Mouse (Mus musculus): ENCODE results near the gene Nlrp6.
"Not testable (repeated sequence)": the region's sequence is repeated elsewhere in the genome, so short reads cannot be mapped to it uniquely, and the experiment has no call there.

Gene Nlrp6

DNA sequence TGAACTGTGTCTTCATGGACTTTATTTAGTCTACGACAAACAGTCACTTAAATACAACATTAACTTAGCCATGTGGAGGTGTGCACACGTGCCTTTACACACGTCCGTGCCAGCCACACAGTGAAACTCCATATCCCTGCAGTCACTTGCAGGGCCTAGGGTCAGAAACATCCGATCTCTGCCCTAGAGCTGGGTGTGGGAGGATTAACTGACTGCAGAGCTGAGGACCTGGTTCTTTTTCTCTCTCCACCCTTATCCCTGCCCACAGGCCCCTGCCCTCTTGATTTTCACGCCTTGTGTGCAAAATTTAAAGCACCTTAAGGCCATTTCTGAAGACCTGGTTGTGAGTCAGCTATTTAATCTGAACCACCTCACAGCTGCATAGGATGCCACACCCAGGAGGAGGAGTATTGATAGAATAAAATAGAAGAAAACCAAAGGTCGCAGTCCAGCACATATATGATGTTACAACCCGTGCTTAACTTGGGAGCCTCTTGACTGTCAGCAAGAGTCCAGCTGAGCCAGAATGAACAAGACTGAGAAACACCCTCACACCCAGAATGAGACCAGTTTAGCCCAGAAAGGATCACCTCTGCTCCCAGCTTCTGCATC lies at the start of gene Nlrp6:
TSS of gene Nlrp6 (plus strand) at position 485 of the 612 bp plus-strand sequence.
- no peak for DNase-seq (ENCODE audit: low read depth, low spot score)

DNA sequence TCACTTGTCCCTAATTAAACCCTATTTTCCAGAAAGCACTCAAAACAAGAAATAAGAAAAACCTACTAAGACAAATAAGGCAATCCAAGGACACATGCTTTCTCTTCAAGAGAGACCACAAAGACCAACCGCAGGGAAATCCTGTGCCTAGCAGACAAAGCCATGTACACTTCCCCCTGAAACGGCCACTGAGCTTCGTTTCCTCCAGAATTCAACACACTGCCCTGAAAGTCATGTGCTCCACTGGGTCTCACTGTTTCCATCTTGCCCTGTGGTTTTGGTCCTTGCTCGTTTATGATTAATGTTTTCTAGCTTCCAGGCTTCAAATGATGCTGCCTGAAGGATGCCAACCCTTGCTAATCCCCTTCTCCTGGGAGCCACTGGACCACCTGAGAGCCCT lies 46.5 kb upstream of the Nlrp6 start:
- DNase-seq (ENCODE audit: low read depth, low spot score) = no peak

DNA sequence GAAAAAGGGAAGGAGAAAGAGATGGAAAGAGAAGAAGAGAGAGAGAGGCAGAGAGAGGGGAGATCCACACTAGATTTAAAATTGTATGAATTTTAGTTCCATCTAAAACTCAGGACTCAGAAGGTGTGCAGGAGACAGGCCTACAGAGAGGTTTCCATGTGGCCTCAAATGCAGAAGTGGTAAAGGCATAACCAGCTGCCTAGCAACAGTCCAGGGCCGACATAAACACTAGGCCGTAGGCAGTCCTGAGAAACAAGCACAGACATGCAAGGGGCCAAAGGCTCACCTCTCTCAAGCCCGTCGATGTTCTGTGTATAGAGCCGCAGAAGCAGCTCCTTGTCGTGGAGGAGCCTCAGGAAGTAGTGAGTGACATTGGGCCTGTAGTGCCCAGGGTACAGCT lies 43.3 kb upstream of the Nlrp6 start:
- DNase-seq (ENCODE audit: low read depth, low spot score) = no peak

DNA sequence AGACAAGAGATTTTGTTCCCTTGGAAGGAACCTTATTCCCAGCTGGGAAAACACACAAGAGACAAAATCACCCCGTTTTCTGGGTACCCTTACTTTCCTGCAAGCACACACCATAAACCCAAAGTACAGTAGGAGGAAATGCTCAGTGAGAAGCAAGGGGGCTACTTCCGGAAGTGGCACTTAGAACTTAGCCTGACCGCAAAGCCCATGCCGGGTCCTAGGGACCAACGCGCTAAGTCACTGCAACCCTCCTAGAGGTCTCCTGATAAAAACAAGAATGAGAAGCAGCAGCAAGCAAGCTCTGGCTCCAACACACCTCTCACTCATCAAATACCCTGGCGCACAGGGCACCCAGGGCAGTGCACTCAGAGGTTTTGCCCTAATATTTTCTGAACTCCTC lies 41.3 kb upstream of the Nlrp6 start:
- no peak for DNase-seq (ENCODE audit: low read depth, low spot score)

DNA sequence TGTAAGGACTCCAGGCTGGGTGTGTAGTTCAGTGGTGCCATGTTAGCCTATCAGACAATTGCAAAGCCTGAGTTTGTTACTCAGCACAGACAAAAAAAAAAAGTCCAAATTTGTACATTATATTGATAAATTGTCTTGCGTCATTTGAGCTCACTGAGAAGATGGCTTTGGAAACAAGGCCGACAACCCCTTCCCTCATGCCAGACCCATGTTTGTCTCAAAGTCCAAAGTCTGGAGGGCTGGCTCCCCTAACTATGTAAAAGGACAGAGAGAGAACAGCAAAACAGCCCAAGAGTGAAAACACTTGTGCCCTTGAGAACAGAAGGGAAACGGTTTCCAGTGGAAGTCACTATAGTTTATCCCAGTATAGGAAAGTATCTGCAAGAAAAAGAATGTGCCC lies 40.3 kb upstream of the Nlrp6 start:
- no peak for DNase-seq (ENCODE audit: low read depth, low spot score)

DNA sequence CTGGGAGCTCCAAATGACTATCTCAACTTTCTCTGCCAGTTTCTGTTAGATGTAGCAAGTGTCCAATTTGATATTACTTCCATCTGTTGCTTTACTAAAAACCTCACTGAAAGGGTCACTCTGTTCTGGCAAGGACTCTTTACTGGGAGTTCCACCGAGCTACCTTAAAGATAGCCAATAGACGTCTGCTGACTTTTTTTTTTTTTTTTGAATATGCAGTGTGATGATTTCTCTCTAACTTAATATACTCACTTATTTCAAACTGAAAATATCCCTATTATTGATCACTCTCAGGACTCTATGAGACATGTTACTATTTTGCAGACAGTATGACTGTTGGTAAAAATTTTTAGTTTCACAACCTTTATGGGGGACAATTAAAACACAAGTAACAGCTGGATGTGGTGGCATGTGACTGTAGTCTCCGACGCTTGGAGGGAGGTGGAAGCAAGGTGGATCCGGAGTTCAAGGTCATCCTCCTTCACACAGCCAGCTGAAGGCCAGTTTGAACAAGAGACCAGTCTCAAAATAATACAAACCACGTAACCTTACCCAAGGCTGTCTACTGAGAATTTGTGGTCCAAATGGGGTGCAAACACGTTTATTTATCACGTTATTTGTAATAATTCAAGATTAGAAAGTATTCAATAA lies 39.7 kb upstream of the Nlrp6 start:
- no peak for DNase-seq (ENCODE audit: low read depth, low spot score)

DNA sequence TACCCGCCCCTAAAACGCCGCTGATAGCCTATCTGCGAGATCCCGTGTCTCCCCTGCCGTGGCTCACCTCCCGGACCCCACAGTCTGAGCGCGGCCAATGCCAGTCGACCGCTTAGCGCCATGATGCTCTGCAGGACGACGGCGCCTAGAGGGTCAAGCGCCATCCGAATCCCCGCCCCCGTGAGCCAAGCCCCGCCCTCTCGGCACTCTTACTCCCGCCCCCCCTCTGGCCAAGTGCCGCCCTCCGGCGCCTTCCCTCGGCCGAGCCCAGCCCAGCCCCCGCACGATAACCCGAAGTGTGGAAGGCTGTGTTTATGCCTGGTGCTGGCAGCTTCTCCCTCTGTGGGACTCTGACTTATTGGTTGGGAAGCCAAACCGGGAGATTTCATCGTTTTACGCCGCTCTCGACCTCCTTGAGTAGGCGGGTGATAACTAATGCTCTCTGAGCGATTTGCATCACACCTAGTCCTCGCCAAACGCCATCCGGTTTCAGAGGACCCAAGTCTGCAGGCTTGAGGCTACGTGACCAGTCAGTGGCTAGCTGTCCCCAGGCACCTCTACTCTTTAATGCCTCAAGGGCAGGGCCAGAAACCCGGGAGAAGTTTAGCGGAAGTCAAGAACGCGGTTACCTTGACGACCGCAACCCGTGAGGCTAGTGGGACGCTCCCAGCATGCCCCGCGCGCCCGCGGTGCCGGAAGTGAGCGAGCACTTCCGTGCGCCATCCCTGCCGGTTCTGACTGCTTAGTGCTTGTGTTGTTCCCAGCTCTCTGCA lies 38.8 kb upstream of the Nlrp6 start, which contains the start of the genes Psmd13 and Sirt3:
TSS of gene Psmd13 (plus strand) at position 273 of the 773 bp plus-strand sequence.
TSS of gene Sirt3 (minus strand) at position 614 of the 773 bp plus-strand sequence.
- DNase-seq (ENCODE audit: low read depth, low spot score) = peak; percentile 94

DNA sequence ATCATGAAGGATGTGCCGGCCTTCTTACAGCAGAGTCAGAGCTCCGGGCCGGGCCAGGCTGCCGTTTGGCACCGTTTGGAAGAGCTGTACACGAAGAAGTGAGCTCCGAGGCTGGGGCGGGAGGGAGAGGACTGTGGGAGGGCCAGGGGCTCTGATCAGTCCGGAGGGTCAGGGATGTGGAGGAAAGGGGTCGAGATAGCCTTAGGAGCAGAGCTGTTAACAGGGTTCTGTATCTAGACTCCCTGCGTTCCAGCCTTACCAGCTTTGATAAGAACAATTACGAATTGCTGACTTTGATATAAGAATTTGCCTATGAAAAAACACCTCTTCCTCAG lies 38.3 kb upstream of the Nlrp6 start:
- no peak for DNase-seq (ENCODE audit: low read depth, low spot score)

DNA sequence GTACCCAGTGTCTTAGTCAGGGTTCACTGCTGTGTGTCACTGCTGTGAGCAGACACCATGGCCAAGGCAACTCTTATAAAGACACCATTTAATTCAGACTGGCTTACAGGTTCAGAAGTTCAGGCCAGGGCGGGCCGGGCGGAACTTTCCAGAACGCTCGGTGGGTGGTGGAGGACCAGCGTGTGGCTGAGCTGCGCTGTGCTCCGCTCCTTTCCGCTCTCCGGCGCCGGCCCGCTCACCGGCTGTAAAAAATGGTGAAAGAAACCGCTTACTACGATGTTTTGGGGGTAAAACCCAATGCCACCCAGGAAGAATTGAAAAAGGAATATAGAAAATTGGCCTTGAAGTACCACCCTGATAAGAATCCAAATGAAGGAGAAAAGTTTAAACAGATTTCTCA lies 30.1 kb upstream of the Nlrp6 start:
- not testable (repeated sequence) for DNase-seq (ENCODE audit: low read depth, low spot score)

DNA sequence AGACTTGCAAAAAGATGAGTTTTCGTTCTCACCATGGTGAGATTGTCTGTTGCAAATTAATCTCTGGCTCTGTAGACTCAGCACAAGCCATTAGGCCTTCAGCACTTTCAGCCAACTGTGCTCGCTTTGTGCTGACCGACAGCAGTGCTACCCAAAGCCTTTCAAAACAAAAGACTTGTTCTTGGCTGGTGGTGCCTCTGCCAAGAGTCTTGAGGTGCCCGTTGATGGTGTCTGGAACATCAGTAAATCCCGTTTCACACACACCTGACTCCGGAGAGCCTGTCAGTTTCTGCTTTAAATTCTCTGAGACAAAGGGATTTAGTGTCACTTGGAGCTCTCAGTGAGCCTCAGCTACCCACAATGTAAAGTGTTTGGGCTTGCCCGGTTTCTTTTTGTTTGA lies 26.7 kb upstream of the Nlrp6 start:
- no peak for DNase-seq (ENCODE audit: low read depth, low spot score)

DNA sequence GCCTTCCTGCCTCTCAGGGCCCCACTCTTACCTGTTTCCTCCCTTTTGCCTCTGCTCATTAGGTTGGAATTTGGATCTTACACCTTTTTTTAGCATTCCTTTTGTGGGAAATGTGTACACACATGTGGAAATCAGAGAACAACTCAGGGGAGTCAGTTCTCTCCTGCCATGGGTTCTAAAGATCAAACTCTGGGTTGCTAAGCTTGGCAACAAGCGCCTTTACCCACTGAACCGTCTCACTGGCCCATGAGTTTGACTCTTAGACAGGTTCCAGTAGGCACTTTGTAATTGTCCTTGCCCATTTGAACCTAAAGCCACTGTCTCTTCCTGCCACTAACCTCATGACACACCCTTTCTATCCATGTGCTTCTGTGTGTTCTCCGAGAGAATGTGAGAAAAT lies 26.1 kb upstream of the Nlrp6 start:
- no peak for DNase-seq (ENCODE audit: low read depth, low spot score)

DNA sequence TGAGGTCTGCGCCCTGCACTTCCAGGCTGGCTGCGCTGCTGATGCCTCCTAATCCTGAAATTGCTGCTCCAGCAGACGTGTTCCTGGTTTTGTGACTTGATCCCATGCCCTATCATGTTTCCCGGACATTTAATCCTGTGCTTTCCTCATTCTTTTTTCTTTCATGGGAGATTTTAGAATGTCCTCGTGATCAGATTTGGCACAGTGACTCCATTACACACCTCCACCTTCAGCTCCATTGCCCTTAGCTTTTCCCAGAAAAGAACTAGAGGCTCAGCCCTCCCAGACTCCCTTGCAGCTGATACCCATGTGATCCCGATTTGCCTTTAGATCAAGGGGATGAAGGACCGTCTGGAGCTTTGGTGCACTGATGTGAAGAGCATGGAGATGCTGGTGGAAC lies 22.8 kb upstream of the Nlrp6 start:
- DNase-seq (ENCODE audit: low read depth, low spot score) = no peak

DNA sequence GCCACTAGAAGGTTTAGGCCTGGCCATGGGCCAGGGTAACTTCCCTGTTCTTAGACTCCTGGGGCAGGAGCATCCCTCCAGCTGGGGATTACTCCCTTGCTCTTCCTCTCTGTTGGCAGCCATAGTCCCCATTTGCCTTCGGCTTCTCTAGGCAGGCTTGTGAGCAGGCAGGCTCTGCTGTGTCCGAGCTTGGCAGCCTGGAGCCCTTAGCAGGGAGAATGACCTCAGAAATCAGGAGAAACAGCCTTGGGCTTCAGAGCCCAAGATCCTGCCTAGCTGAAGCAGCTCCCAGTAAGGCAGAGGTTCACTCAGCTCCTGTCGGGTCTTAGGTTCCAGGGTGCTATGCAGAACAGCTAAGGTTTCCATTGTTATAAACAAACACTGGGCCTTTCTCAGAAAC lies 21.6 kb upstream of the Nlrp6 start:
- no peak for DNase-seq (ENCODE audit: low read depth, low spot score)

DNA sequence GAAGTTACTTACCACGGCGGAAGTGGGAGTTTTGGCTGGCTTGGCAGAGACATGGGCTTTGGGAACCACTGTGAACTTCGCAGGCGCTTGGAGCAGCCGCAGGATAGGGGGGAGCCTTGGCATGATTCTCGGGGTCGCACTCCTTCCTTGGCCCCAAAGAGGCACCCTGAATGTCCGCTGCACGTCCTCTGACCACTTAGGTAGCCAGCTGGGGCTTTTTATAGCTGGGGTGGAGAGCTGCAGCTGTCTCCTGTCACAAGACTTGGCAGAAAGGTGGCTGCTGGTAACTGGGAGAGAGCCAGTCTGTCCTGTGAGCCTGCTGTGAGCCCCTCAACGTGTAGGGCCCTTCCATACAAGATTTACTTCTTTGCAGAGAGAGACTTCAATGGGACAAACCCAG lies 20.5 kb upstream of the Nlrp6 start, which contains the start of gene Cox8b:
TSS of gene Cox8b (minus strand) at position 227 of the 400 bp plus-strand sequence.
- no peak for DNase-seq (ENCODE audit: low read depth, low spot score)

DNA sequence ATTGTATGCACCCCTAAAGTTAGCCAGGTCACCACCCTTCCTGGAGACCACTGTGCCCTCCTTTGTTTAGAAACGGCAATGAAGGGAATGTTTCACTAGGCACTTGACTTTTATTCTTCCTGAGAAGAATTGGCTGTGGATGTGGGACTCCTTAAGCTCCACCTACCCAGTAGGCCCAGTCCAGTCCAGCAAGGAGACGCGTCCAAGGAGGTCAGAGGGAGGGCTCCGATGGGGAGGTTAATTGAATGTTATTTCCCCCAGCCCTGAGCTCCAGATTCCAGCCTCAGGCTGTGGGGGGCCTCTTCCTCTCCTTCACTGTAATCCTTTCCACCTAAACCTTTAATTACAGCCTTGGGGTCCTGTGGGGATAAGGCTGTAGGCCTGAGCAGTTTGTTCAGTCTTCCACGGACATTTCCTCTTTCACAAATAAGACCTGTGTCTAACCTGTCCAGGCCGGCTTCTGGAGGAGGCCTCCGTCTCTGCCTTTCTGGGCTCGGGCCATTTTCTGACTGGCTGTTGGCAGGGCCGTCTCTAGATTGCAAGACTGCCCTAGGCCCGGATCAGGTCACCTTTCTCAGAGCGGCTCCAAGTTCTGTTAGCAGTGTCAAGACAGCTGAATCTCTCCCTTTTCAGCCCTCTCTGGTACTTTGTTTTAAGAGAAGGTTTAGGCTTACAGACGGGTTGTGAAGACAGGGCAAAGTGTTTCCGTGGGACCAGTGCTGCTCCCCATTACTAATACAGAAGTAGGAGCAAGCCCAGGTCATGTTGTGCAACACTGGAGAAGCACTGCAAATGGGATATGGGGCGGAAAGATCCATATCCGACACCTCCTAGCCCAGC lies 18.4 kb upstream of the Nlrp6 start:
- no peak for DNase-seq (ENCODE audit: low read depth, low spot score)

DNA sequence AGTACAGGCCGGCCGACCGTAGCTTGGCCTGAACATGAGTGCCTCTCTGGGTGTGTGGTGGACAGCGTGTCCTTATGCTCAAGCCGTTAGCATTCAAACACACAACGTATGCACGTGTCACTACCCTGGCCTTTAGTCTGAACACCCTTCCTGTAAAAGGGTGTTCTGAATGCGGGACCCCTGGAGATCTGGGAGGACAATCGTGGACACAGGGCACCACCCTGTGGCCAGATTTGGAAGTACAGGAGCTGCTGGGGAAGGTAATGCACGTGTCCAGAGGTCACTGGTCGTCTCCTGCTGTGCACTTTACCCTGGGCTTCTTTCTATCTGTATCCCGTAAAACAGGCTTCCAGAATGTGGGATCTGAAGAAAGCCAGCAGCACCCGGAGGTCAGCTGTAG lies 17.5 kb upstream of the Nlrp6 start:
- DNase-seq (ENCODE audit: low read depth, low spot score) = peak; percentile 81

DNA sequence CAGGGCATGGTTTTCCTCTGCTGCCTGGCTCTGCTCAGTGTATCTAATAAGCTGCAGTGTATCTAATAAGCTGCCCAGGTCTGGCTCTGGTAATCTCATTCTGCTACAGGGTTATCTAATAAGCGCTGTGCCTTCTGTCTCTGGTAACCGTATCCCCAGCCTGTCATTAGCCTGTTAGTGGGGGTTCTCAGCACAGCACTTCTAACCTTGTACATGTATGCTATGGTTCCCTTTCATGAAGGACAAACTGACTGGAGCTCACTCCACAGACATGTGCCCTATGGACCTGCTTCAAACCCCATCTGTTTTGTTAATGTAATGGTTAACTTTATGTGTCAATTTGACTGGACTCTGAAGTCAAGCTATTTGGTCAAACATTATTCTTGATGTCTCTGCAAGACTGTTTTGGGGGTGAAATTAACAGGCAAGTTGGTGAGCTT lies 15.0 kb upstream of the Nlrp6 start:
- no peak for DNase-seq (ENCODE audit: low read depth, low spot score)

DNA sequence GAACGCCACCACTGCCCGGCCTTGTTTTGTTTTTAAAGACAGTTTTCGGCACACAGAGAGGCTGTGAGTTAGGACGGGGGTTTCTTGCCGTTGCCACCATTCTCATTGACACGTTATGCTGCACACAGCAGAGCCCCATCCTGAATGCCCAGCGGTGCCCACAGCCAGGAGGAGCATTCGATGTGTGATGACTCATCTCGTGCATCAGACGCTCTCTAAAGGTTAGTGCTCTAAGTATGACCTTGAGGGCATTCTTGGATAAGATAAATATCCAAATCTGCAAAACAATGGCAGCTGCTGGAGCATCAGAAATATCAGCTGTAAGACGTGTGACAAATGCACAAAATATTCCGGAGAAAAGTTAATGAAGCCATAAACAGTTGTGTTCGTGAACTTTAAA lies 13.6 kb upstream of the Nlrp6 start:
- no peak for DNase-seq (ENCODE audit: low read depth, low spot score)

DNA sequence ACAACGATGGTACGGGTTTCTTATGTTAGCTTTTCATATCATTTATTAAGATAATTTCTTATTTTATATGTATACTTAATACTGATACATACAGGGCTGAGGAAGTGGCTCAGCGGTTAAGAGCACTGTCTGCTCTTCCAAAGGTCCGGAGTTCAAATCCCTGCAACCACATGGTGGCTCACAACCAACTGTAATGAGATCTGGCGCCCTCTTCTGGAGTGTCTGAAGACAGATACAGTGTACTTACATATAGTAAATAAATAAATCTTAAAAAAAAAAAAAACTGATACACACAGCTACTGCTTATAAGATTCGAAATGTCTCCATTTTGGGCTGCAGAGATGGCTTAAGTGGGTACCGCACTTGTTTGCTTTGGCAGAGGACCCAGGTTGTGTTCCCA lies 13.0 kb upstream of the Nlrp6 start:
- DNase-seq (ENCODE audit: low read depth, low spot score) = no peak

DNA sequence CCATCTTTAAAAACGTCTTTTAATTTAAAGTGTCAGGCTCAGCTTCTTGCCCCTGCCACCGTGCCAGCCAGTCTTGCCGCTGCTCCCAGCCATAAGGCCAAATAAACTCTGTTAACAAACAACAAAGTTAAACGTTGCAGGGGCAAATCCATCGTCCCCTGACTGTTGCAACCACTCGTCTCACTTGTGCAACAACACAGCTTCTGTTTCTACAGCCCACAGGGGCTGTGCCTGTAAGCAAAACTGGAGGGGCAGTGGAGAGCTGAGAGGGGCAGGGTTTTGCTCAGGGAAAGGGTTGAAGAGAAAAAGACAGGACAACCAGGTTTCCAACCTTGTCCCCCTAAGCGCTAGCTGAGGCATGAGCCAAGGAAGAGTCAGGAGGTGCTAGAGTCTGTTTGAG lies 12.5 kb upstream of the Nlrp6 start:
- DNase-seq (ENCODE audit: low read depth, low spot score) = no peak

DNA sequence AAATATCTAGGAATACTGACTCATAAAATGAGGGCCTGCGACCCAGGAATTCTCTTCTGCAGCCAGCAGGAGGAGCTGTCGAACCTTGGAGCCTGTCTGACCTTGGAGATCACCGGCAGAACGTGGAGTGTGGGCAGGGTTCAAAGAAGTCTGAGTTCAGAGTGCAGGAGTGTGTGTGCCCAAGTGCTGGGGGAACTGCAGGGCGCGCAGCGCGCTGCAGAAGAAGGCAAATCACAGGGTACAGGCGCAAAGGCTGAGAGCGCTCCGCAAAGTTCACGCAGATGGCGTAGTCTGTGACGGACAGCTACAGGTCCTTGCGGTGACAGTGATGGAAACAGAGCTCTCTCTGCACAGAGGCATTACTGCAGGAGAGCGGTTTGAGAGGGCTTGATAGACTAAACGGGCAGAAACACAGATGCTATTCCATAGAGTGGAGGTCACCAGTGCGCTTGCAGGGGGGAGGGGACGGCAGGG lies 12.0 kb upstream of the Nlrp6 start:
- peak; percentile 90 for DNase-seq (ENCODE audit: low read depth, low spot score)

DNA sequence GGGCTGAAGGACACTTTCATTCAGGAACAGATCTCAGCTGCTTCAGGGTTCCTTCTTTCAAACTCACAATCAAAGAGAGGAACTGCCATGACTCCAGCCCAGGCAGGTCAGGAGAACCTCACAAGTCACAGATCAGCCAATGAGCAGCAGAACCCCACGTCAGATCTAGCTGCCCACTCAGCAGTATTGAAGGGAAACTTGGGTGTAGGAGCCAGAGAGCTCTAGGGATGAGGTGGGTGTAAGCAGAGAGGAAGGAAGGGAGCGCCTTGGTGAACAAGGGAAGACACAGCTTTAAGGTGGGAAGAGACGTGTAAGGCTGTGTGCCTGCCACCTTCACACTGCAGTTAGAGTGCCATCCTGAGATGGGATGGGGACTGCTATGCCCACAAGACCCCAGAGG lies 8.4 kb upstream of the Nlrp6 start:
- no peak for DNase-seq (ENCODE audit: low read depth, low spot score)

All from forelimb bud, embryonic 11.5 days (tissue).